Mouse (Mus musculus): ENCODE results near the gene Tgfbr3.

Tgfbr3 gene

DNA sequence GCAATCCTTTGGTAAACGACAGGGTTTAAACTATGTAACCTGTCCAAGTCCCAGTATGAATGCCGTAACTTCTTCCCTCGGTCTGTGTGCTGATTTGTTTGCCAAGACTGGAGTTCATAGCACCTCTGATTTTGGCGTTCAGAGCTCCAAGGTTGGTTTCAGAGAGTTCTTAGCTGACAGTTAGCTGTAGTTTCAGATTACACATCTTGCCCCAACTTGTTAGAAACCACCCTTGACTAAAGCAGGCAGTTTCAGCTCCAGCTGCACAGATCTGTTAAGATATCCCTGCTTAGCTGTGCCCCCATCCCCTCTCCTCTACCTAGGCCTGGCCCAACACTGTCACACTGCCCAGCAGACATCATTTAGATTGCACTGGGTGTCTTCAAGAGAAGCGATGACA is 81.5 kb downstream of the Tgfbr3 start:
- DNase-seq (ENCODE audit: low spot score) = no peak

DNA sequence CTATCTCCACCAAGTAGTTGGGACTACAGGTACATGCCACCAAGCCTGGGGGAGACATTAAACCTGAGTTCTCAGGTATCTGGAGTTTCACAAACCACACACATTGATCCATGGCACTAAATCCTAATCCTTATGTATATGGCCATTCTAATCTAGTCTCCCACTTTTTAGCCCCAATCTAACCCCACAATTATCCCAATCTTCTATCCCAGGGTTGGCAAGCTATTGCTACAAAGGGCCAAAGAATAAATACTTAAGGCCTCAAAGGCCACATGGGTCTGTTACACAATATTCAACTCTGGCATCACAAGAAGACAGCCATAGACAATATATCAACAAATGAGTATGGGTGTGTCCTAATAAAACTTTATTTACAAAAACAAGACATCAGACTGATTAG is 85.1 kb downstream of the Tgfbr3 start:
- no peak for DNase-seq (ENCODE audit: low spot score)

DNA sequence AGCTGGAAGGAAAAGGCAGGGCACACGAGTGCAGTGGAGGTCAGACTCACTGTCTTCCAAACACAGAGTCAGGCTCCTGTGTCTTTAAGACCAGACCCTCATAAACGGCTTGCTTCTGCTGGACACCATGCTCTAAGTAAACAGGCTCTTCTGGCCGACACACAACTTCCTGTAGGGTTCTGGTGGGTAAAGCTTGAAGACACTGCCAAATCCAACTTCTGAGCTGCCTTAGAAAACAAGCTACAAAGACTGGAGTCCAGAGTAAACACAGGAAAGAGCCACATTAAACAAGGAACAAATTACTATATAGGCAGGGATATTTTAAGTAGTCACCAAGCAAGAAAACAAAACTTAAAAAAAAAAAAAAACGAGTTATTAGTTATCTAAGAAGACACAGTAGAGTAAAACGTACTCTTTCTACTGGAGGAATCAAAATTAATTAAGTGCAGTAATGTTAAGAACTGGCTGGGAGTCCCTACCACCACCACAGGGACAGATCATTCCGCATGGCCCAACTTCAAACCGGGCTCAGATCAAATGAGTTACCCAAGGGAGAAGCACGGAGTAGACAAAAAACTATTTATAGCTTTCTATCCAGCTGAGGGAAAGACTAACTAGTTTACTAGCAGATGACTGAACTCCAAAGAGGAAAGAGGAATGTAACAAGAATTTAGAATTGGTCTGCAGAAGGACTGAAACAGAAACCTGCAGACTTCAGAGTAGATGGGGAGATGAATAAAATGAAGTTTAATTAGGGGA is 86.4 kb downstream of the Tgfbr3 start:
- DNase-seq (ENCODE audit: low spot score) = no peak

DNA sequence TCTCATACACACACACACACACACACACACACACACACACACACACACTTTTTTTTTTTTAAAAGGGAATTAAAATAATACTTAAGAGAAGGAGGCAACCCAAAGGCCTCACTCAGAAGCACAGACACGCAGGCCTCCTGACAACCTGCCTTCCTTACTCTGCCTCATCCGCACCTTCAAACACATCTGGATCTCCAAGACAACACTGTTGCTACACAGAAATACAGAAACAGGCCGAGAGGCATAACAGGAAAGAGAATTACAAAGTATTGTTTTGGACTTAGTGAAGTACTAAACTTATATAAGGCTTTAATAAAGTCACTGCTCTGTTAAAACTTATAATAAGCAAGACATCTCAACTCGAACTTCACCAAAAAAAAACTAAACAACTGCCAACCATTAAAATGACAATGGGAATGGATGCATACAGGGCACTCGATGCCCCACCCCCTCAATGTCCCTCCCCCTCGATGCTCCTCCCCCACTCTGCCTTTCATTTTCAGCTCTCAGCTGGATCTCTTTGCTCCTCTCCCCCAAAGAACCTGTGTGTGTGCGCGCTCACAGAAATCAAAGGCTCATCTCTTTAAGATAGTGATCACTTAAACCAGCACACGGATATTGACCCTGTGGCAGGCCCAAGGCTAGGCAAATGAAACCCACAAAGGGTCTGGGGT is 87.8 kb downstream of the Tgfbr3 start:
- DNase-seq (ENCODE audit: low spot score) = no peak

DNA sequence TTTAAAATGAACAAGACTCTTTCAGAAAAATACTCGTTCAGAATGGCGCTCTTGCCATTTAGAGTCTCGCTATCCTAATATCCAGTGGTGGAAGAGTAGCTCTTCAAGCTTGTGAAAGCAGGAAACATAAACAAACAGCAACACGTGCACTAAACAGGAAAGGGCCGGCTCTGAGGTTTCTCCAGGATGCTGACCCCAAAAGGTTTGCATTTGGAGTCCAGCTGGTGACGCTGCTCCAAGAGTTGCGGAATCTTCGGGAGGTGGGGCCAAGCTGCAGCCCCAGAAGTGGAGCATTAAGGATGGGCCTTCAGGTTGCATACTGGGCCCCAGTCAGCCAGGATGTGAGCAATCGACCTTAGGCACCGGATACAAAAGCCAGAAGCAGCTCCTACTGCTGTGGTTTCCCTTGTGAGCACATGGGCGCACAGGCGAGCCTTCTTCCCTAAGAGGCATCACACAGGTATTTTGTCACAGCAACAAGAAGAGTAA is 88.5 kb downstream of the Tgfbr3 start:
- no peak for DNase-seq (ENCODE audit: low spot score)

DNA sequence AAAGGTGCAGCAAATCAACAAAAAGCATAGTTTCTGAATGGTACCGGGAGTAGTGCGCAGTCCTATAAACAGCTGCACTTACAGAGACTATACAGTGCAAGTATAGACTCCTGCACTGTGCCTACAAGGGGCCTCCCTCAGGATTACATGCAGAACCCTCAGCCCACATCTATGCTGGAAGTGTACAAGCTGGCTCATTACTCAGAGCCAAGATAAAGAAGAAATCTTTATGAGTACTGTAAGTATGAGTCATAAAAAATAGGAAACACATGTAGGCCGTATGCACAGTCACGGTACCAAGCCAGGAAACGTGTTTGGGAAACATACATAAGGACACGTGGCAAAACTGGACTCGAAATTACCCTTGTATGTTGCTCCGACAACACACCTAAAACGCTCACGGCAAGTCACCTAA is 89.2 kb downstream of the Tgfbr3 start:
- DNase-seq (ENCODE audit: low spot score) = no peak

DNA sequence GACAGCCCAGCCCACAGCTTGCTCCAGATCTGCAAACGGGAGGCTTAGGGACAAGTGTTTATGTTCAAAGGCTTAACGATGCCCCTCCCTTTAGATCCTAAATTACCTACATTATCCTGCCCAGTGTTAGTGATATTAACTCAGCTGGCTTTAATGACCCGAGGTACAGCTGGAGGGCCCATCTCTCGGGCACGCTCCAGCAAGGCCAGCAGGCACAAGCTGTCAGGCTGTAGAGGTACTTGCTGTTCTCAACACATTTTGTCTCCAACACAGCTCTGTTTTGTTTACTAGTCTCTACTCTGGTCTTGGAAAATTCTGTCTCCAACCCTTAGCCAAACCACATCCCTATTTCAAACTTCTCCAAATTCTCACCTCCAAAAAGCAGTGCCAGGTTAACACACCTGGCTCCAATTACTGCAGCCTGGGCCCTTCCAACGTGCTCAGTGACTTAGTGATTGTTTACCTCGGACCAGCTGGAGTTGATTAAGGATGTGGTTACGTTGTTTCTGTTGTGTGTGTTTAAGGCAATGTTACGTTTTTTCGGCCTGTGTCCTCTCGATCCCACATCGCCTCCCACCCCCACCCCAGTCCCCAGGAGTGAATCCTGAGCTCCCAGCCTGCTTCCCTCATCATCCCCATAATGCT is 93.6 kb downstream of the Tgfbr3 start:
- no peak for DNase-seq (ENCODE audit: low spot score)

DNA sequence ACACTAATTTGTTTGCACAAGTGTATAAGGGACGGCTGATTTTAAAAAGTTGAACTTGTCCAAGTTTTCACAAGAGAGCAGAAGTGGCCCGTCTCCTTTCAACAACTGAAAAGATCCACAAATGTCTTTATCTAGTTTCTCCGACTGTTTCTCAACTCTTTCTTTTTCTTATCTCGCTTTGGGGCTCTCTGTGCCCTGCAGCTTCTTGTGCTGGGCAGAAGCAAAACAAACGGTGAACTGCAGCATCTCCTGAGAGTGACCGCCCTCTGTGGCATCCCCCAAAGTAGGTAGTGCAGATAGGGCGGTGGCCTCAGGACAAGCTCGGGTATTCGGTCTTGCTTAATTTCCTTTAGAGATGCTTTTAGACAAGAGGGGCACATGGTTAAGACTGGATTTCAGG is 96.3 kb downstream of the Tgfbr3 start:
- DNase-seq (ENCODE audit: low spot score) = no peak

DNA sequence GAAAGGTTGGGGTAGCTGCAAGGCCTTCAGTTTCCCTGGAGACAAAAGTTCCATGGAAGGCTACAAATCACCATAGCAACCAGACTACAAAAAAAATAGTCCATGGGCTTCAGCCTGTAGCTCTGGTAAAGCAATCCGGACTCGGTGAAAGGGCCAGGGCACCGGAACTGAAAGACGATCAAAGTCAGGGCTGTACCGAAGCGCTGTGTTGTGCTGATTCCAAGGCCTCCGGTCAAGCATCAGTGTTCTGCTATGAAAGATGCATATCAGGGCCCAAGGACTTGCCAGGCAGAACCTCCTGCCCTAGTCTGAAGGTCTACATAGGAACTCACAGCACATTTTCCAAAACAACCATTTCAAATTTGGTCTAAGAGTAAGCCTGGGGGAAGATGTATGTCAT is 97.1 kb downstream of the Tgfbr3 start:
- no peak for DNase-seq (ENCODE audit: low spot score)

DNA sequence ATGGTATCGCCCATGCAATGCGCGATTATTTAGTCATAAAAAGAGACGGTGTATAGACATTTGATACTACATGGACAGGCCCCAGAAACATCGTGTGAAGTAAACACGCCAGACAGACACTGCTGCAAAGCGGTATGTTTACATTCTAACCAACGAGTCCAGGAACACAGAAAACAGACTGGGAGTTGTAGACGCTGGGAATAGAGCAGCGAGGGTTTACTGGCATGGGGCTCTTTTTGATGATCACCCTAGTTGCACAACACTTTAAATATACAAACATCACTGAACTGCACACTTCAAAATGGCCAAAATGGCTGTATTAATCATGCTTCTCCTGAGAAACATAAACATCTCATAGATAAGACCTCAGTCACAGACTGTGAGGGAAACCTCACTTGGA is 100.9 kb downstream of the Tgfbr3 start:
- no peak for DNase-seq (ENCODE audit: low spot score)

DNA sequence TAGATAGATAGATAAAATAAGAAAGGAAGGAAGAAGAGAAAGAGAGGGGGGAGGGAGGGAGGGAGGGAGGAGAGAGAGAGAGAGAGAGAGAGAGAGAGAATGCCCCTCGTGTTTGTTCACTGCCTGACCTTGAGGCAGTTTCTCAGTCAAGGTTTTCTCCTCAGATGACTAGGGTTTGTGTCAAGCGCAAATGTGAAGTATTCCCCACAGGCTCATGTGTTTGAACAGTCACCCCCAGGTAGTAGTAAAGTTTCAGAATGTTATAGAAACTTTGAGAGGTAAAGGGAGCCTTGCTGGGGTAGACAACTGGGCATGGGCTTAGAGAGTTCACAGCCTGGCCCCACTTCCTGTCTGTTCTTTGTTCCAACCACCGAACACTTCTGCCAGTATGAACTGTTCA is 103.2 kb downstream of the Tgfbr3 start:
- DNase-seq (ENCODE audit: low spot score) = no peak

DNA sequence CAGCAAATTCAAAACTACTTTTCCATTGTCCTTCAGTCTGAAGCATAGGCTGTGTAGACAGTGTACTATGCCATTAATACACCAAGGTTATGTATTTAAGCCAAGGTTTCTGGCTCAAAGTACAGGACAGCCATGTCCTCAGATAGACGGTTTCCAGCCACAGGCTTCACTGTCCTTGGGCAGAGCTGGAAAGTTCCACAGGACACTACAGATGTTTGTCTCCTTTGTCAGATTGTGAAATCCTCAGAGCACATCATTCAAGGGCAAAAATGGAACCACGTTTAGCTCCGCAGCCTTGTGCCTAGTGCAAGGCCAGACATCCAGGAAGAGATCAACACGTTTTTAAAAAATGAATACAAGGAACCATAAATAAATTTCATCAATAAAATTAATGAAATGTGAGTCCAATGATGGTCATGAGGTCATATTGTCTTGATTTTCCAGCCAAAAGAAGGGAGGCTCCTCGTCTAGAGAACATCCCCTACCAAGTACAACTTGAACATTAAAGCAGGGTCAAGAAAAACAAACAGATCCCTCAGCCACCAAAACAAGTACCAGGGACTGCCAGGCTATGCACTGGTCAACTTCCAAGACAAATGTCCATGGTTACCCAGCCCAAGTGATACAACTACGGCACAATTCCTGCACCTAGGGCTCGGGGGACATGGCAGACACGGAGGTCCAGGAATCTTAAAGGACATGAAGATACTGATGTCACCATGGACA is 105.1 kb downstream of the Tgfbr3 start:
- DNase-seq (ENCODE audit: low spot score) = no peak

DNA sequence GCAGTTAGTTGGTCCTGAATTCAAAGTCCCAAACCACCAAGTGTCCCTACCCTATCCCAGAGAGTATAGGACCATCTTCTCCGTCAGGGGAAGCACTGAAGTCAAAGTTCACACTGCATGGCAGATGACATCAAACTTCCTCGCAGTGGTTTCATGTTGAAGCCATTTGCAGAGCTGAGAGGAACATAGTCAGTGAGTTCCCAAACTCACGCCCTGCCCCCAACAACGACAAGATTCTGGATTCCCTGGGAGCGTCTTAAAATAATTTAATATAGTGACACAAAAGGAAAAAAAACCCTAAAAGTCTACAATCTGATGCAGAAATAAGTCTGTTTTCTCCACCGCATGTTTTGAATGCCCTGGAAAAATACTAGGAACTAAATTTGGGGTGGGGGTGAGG is 105.9 kb downstream of the Tgfbr3 start:
- DNase-seq (ENCODE audit: low spot score) = no peak

DNA sequence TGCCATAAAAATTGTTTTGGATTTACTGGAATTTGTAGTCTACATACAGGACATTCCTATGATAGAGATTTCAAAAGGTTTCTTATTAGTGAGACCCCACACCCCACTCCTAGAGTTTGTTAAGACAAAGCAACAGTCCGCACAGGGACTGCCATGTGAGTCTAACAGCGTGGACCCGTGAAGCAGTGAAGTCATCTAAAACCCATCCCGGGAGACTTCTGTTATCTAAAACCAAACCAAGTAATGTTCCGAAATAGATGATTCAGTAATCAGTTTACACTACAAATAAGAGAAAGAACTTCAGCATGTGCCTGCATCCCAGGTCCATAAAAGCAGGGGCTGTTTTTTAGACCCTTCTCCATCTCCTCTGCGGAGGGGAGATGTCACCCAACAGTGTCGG is 106.7 kb downstream of the Tgfbr3 start:
- no peak for DNase-seq (ENCODE audit: low spot score)

DNA sequence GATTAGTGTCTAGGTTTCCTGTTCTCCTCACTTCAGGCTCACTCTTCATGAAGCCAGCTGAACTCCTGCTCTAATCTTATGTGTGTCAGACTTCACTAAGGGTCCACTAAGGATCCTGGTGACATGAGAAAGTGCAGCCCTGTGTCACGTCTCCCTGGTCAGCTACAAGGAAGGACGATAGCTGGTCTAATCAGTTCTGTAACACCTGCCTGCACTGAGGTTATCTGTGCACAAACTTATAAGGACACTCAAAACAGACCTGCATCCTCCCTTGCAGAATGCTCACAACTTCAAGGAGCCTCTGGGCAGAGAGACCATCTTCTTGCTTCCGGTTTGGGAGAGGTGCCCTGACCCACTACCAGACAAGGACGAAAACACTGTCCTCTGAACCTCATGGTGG is 107.6 kb downstream of the Tgfbr3 start:
- DNase-seq (ENCODE audit: low spot score) = no peak

DNA sequence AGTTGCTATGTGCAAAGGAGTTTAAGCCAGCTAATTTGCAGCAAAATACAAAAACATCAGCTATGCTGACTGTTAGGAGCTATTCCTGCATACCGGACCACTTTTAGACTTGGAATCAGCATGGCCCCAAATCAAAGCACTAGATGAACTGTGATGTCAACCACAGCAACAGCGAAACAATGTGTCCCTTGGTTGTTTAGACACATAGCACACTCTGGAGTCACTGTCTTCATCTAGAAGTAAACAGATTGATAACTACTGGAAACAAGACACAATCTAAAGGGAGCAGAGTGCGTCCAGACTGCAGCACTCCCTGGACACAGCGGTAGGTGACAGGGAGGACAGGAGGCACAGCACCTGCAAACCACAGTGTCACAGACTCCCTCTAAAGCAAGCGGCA is 110.2 kb downstream of the Tgfbr3 start:
- no peak for DNase-seq (ENCODE audit: low spot score)

DNA sequence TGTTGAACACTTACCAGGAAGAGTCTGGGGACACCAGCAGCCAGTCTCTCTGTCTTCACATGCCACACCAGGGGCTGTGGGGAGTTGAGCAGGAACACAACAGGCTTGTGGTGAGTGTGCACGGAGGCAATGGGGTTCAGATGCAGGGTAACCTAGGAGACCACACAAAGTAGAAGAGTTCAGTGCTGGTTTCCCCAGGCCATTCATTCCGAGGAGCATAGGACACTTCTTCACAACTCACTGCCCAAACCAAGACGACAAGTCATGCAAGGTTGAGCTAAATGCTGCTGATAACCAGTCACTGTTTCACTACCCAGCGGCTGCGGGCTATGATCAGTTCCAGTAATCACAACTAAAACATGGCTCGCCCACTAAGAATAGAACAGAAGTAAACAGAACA is 111.6 kb downstream of the Tgfbr3 start:
- DNase-seq (ENCODE audit: low spot score) = no peak

DNA sequence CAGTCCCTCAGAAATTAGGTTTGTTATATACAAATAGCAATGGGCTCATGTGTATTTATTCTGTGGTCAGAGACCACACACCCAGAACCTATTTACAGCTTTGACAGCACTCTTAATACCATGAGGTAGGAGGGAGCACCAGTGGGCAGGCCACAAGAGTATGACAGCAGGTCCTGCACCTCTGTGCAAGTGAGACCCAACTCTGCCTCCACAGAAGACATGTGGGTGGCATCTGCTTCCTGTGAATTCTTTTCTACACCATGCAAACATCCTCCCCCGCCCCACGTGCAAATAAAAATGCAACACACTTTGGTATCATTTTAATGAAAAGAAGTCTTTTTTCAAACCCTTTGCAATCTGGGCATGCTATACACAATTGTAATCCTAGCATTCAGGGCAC is 112.2 kb downstream of the Tgfbr3 start:
- DNase-seq (ENCODE audit: low spot score) = no peak

DNA sequence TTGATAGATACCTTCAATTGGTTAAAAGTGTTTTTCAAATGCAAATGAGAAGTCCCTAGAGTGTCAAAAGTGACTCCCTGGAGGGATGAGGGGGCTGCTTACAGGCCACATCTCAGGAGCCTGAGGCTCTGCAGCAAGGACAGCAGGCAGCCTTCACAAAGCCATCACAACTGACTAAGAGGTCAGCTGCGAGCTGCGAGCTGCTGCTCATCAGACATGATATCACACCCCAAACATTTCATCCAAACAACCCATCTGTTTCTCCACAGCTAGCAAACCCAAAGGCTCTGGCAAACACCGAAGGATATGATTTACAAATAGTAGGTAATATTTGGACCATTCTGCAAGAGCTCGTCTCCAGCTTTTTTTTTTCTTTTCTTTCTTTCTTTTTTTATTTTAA is 112.6 kb downstream of the Tgfbr3 start:
- no peak for DNase-seq (ENCODE audit: low spot score)

DNA sequence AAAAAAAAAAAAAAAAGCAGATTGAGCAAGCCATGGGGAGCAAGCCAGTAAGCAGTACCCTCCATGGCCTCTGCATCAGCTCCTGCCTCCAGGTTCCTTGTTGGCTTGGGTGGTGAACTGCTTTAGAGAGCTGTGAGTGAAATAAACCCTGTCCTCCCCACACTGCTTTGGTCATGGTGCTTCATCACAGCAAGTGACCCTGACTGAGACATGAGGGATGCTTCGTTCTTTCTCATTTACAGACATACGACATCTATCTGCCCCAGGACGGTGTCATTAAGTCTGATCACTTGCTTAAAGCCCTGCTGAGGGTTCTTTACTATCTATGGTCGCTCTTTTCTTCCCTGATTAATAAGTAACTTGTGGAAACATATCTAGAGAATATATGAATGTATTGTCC is 113.2 kb downstream of the Tgfbr3 start:
- no peak for DNase-seq (ENCODE audit: low spot score)

DNA sequence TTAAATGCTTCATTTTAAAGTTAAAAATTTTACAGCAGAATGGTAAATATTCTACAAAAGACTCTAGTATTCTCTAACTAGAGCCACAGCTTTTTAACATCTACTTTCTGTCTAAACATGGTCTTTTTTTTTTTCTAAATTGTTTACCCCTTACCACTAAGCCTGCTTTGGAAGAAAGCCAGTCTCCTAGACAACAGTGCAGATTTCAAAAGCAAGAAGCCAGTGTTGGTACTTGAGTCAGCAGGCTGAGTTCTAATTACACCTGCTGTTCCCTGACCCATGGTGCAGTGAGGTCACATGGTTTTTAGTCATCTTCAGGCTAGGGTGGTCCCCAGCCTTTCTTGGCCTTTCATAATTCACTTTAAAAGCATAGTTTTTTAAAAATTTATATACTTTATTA is 115.2 kb downstream of the Tgfbr3 start:
- DNase-seq (ENCODE audit: low spot score) = no peak

DNA sequence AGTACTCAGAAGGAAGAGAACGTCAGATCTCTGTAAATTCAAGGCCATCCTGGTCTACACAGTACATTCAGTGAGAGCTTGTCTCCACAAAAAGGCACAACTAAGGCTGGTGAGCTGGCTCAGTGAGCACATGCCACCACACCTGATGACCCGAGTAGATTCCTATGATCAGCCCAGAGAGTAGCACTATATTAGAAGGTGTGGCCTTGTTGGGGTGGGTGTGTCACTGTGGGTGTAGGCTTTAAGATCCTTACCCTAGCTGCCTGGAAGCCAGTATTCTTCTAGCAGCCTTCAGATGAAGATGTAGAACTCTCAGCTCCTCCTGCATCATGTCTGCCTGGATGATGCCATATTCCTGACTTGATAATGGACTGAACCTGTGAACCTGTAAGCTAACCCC is 115.9 kb downstream of the Tgfbr3 start:
- no peak for DNase-seq (ENCODE audit: low spot score)

DNA sequence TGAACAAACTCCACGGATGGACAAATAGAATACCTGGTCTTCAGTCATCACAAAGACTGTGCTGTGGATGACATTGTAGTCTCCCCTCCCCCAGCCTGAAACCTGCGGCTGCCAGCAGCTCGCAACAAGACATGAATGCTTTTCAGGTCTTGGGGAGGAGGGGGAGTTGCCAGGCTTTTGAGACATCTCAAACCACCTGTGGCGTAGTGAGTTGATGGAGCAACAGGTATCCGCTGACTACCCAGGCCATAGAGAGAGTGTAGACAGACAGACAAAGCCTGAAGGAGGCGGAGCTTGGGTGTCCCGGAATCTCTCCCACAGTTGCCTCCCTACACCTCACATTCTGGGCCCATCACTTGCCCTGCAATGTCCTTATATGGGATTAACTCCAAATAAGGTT is 117.6 kb downstream of the Tgfbr3 start:
- DNase-seq (ENCODE audit: low spot score) = no peak
